Mouse (Mus musculus): Measurements from ENCODE around the gene Hspa1a.

GRCm38 (mm10) chr17:35012430-35012829 is 40.5 kb upstream of the Hspa1a start:
- TF ChIP-seq CTCF (IDR thresholded peaks at IDR 0.05; ENCODE audit: control insufficient read depth, insufficient read depth, low read length) (no peak), POLR2A (IDR thresholded peaks at IDR 0.05; ENCODE audit: borderline replicate concordance, control insufficient read depth, low read depth, low read length) (no peak)

All from bone marrow, adult 2 months (tissue).